Mouse (Mus musculus) mouse embryonic stem cell (cell line): ENCODE data around the gene Gm5244.

ENCODE experiments used
- in situ Hi-C, 2 experiments: fragments of 300-500 bp; cut with MboI; formaldehyde crosslinking; loops; 1 replicate in 1 of 2; 3 replicates in 1 of 2; pipeline ENCODE4 v1.14.3; 2019 to 2020; ENCODE audit warnings: low sequenced_read_pairs in 2 of 2, low pct_unique_long_range_greater_than_20kb in 1 of 2, mixed read lengths in 1 of 2; ENCODE audit not compliant: unreplicated experiment in 1 of 2

Gm5244 gene

DNA sequence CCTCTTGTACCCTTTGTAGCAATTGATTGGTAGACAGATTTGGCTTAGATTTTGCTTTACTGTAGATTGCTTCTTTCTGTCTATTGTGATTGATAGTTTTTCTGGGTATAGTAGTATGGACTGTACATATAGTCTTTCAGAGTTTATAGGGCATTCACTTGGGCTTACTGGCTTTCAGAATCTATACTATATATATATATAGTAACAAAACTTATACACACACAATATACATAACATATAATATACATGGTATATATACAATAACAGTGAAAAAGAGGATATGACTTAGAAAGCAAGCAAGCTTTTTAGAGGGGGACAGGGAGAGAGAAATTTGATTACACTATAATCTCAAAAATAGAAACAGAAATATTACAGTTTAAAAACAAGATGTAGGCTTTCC lies at the start of gene Gm5244:
Gm5244 (plus strand) TSS at position 301 of the 400 bp plus-strand sequence.
- in situ Hi-C loops = no loop called here

GRCm38 (mm10) chr19:12797071-12797470 lies 49.4 kb upstream of the Gm5244 start:
- in situ Hi-C loops = loop anchor here in 1 of 2 experiments (25.0 kb wide), 1 partner anchor 860 kb away; no protein-coding TSS in a partner anchor

DNA sequence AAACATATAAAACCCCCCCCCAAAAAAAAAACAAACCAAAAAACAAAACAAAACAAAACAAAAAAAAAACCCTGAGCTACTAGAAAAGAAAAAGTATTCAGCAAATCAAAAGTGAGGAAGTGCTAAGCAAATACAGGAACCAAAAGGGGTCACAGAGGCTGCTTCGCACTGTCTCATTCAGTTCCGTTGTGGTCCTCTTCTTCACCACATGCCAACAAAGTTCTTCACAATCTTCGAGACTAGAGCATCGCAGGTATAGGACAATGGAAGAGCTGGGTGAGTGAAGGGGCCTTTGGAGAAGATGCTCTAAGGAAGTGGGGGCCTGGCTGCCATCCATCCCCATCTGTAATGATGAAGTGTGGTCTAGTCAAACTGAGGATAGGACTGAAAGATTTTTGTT lies 48.1 kb upstream of the Gm5244 start:
- in situ Hi-C loops = loop anchor here in 1 of 2 experiments (25.0 kb wide), 1 partner anchor 861 kb away; no protein-coding TSS in a partner anchor

DNA sequence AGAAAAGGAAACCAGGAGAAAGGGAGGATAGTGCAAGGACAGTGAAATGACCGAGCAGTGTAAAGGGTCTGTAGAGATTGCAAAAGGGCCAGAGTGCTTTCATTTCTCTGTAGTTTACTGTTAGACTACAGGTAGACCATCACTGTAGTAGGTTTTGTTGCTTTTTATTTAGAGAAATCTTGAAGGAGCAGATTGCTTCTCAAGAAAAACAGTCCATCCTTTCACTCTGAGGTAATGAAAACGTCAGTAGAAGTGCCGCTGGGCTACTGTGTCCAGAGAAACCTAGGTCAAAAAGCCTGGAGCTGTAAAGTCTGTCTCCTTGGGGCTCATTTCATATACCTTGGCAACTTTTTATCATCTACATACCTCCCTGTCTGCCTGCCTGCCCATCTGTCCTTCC lies 47.4 kb upstream of the Gm5244 start:
- in situ Hi-C loops = loop anchor here in 1 of 2 experiments (25.0 kb wide), 1 partner anchor 862 kb away; no protein-coding TSS in a partner anchor

GRCm38 (mm10) chr19:12800621-12801020 lies 45.9 kb upstream of the Gm5244 start:
- in situ Hi-C loops = loop anchor here in 1 of 2 experiments (25.0 kb wide), 2 partner anchors 213 to 288 kb away; partner anchors contain the start of genes Dtx4 and Gm4952

DNA sequence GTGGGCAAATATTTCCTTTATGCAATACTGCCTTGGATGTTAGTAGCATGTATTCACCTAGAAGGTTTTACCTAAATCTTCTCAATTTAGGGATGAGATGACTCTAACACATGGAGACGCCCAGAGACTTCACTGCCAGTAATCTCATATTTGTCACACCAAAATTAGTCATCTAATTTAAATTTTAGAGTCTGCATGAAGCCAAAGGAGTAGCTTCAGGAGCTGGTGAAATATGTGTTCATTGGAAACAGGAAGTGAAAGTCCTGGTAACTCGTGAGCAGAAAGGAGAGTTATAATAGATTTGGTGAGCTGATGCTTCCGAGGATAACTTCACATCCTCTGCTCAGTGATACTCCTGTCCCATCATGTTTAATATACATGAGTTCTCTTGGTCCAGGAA lies 45.4 kb upstream of the Gm5244 start:
- in situ Hi-C loops = loop anchor here in 1 of 2 experiments (25.0 kb wide), 2 partner anchors 214 to 289 kb away; partner anchors contain the start of genes Dtx4 and Gm4952

DNA sequence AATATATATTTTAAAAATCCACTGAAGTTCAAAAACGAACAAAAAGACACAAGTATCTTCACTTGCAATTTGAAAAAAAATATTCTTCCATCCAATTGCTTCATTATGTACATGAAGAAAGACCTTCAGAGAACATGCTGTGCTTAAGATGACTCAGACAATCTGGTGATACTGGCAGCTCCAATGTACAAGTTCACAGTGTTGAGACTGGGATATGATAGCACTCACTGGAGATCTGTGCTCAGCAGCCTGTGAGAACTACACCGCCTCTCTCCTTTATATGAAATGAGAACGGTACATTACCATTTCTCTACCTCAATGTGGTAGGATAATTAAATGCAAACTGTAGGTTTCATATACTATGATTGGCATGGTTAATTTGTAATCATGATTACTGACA lies 43.7 kb upstream of the Gm5244 start:
- in situ Hi-C loops = loop anchor here in 1 of 2 experiments (25.0 kb wide), 2 partner anchors 216 to 291 kb away; partner anchors contain the start of genes Dtx4 and Gm4952

GRCm38 (mm10) chr19:12804237-12804636 lies 42.2 kb upstream of the Gm5244 start:
- in situ Hi-C loops = loop anchor here in 1 of 2 experiments (25.0 kb wide), 2 partner anchors 217 to 292 kb away; partner anchors contain the start of genes Dtx4 and Gm4952

GRCm38 (mm10) chr19:12805730-12806129 lies 40.8 kb upstream of the Gm5244 start:
- in situ Hi-C loops = loop anchor here in 1 of 2 experiments (25.0 kb wide), 2 partner anchors 218 to 293 kb away; partner anchors contain the start of genes Dtx4 and Gm4952

DNA sequence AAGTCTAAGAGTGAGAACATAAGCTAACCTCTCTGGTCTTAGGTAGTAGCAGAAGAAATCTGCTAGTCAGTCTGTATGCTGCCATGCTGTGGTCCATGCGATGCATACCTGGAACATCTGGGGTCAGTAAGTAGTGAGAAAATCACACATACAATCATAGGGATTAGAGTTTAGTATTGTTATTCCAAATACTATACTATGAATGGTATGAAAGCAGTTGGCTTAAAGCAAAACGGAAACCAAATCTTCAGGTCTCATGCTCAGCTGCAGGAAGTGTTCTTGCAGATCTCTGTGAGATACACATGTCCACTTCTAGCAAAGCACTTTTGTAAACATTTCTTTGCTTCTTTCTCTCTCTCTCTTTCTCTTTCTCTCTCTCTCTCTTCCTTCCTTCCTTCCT lies 40.3 kb upstream of the Gm5244 start:
- in situ Hi-C loops = loop anchor here in 1 of 2 experiments (25.0 kb wide), 2 partner anchors 219 to 294 kb away; partner anchors contain the start of genes Dtx4 and Gm4952

GRCm38 (mm10) chr19:12812644-12813364 lies 33.7 kb upstream of the Gm5244 start:
- in situ Hi-C loops = loop anchor here in 1 of 2 experiments (25.0 kb wide), 2 partner anchors 226 to 301 kb away; partner anchors contain the start of genes Dtx4 and Gm4952

- in situ Hi-C loops = loop anchor here in 1 of 2 experiments (25.0 kb wide), 2 partner anchors 227 to 302 kb away; partner anchors contain the start of genes Dtx4 and Gm4952
These were observed 32.6 kb upstream of the Gm5244 start for GRCm38 (mm10) chr19:12813883-12814282.

DNA sequence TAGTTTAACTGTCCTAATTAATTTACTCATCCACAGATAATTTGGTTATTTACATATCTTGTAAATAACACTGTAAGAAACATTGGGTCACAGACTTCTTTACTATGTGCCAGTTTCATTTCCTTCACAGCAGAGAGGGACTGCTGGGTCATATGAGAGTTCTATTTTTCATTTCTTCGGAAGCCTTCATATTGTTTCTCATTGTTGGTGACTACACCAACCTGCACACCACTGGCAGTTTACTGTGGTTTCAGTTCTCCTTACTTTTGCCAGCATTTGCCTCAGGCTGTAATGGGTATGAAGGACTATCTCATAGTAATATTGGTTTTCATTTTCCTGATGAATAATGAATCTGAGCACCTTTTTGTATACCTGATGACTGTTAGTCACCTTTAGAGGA lies 28.0 kb upstream of the Gm5244 start:
- in situ Hi-C loops = loop anchor here in 1 of 2 experiments (25.0 kb wide), 2 partner anchors 231 to 306 kb away; partner anchors contain the start of genes Dtx4 and Gm4952

DNA sequence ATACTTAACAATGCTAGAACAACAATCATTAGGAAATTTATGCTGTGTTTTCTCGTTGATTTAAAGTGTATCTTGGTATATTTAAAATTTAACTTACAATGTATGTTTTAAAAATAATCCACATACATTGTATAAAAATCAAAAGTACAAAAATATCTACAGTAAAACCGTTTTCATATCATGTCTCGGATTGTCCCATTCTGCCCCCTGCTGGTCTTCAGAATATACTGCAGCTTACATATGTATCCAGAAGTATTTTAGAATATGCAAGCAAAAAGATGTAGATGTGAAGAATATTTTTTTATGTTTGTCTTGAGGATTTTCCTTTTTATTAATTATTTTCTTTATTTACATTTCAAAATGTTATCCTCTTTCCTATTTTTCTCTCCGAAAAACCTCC lies 26.1 kb upstream of the Gm5244 start:
- in situ Hi-C loops = loop anchor here in 1 of 2 experiments (25.0 kb wide), 2 partner anchors 233 to 308 kb away; partner anchors contain the start of genes Dtx4 and Gm4952

- in situ Hi-C loops = loop anchor here in 1 of 2 experiments (25.0 kb wide), 2 partner anchors 237 to 312 kb away; partner anchors contain the start of genes Dtx4 and Gm4952
These were observed 21.9 kb upstream of the Gm5244 start for GRCm38 (mm10) chr19:12824549-12824948.

DNA sequence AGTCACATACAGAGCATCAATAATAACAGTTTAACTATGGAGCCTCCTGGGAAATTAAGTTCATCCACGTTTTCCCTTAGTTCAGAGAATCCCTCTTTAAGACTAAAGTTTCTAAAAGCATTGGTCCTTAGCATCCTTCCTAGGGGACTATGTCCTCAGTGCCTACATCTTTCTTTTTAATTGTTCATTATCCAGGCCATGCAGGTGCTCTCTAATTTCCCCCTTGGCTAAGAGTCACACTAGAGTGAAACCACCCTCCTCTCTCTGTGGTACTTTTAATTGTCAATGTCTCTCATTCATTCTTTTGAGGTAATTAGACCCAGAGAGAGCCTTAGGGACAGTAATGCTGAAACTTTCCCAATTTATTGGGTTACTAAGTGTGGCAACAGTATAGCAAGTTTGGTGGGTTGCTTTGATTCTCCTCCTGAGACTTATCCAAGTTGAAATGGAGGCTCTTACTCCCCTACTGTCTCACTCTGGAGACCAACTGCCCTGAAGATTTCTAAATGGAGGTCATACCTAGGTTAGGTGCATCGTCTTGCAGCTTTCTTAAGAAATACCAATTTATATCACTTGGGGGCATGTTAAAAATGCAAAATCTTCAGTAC lies 15.6 kb upstream of the Gm5244 start:
- in situ Hi-C loops = no loop called here

GRCm38 (mm10) chr19:12831559-12831958 lies 14.9 kb upstream of the Gm5244 start:
- in situ Hi-C loops = no loop called here

GRCm38 (mm10) chr19:12833625-12834024 lies 12.9 kb upstream of the Gm5244 start:
- in situ Hi-C loops = no loop called here

GRCm38 (mm10) chr19:12838507-12838906 lies 8.0 kb upstream of the Gm5244 start:
- in situ Hi-C loops = no loop called here
